Mouse (Mus musculus): ENCODE measurements at regions not wholly inside any gene's neighbourhood (a gene's known extent, or its start where the extent isn't known, plus 50 kb on each side); places are given as distances from the start of the nearest gene placed in this dataset.

DNA sequence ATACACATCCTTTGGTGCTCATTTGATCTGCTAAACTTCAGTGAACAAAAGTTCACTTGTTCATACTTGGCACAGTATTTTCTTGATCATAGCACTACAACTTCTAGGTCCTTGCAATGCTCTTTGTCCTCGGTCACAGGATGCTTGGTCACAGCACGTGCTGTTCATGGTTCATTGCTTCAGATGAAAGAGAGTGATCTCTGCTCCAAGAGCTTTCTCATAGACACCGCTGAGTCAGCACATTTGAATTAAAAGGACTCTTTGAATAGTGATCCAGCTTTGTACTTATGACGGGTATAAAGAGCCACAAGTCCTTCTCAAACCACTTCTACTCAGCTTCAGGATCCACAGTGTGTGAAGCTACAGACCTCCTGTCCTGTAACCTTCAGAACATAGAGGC lies 649.3 kb upstream of the Arrdc4 start:
- no peak overlapping the region for H3K4me3 ChIP-seq (ENCODE audit: insufficient read depth, low read depth, low read length)
- no peaks in the 10 kb centered on the region for H3K36me3 ChIP-seq (ENCODE audit: control insufficient read depth, insufficient read depth, low read length)
- 80% methylated on average over 4 of the region's 4 CpGs for WGBS
- peak; percentile 39 for DNase-seq (ENCODE audit: extremely low read depth, low read depth, low spot score)
- H3K9ac ChIP-seq (ENCODE audit: low read depth, low read length), result no peak overlapping the region
- no peaks in the 10 kb centered on the region for H3K79me2 ChIP-seq (ENCODE audit: control insufficient read depth, insufficient read depth, low read length)
- no peaks in the 10 kb centered on the region for H3K4me1 ChIP-seq (ENCODE audit: control insufficient read depth, insufficient read depth, low read length)
- no peaks in the 10 kb centered on the region for H3K27me3 ChIP-seq (ENCODE audit: control insufficient read depth, insufficient read depth, low read length)
- H3K27ac ChIP-seq (replicated peaks; ENCODE audit: insufficient read depth, low read depth, low read length), result no peak overlapping the region
- TF ChIP-seq POLR2A (IDR thresholded peaks at IDR 0.05; ENCODE audit: extremely low read depth, insufficient read depth, low read length) (no peak), CTCF (IDR thresholded peaks at IDR 0.05; ENCODE audit: low read depth, low read length) (no peak)

DNA sequence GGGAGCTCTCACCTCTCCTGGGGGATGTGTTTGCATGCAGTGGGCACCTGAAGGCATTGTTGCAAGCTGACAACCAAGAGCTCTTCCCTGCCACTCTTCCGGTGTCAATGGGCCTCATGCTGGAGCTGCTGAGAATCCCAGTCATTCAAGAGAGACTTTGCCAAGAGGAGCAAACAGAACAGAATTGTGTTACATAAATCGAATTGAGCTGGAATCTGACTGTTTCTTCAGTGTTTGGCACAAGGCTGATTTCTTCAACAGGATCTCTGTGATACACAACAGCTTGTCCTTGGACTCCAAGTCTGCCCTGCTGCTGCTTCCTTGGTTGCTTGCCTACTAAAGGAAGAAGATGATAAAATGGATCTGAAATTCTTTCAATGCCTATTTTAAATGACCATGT lies 647.8 kb upstream of the Arrdc4 start:
- Histone ChIP-seq H3K36me3 (ENCODE audit: control insufficient read depth, insufficient read depth, low read length) (no peaks in the 10 kb centered on the region), H3K9ac (ENCODE audit: low read depth, low read length) (no peak overlapping the region)
- WGBS, result 68% methylated on average over 2 of the region's 2 CpGs

More for the DNA sequence above, 647.8 kb upstream of the Arrdc4 start:
- Histone ChIP-seq H3K27ac (replicated peaks; ENCODE audit: insufficient read depth, low read depth, low read length) (no peak overlapping the region), H3K4me1 (ENCODE audit: control insufficient read depth, insufficient read depth, low read length) (no peaks in the 10 kb centered on the region), H3K79me2 (ENCODE audit: control insufficient read depth, insufficient read depth, low read length) (no peaks in the 10 kb centered on the region), H3K27me3 (ENCODE audit: control insufficient read depth, insufficient read depth, low read length) (no peaks in the 10 kb centered on the region), H3K4me3 (ENCODE audit: insufficient read depth, low read depth, low read length) (no peak overlapping the region)
- TF ChIP-seq CTCF (IDR thresholded peaks at IDR 0.05; ENCODE audit: low read depth, low read length) (no peak), POLR2A (IDR thresholded peaks at IDR 0.05; ENCODE audit: extremely low read depth, insufficient read depth, low read length) (no peak)
- no peak for DNase-seq (ENCODE audit: extremely low read depth, low read depth, low spot score)
